Mouse (Mus musculus) lung, embryonic 14.5 days (tissue): ENCODE results near the gene Clasp1. TPM values are rescaled to one million over a fixed set of nuclear protein-coding genes. Genes with fewer than 3 reads are reported as not detected.

ENCODE experiments used
- ATAC-seq: fragments of 200-750 bp; cut with Nextera tagmentation; 2 replicates; pipeline ENCODE4 v1.8.0; 2017; ENCODE audit warnings: mild to moderate bottlenecking, moderate TSS enrichment, moderate library complexity; ENCODE audit not compliant: insufficient read depth
- DNase-seq: peaks from one replicate; pipeline ENCODE4 v3.0.0-alpha.2; 2015
- H3K27ac ChIP-seq: fragments of 300-500 bp; sonication (generic); 2 replicates; pipeline ENCODE4 v1.5.1; 2014; ENCODE audit warnings: low read depth, mild to moderate bottlenecking, moderate library complexity
- H3K27me3 ChIP-seq: fragments of 300-500 bp; sonication (generic); 2 replicates; pipeline ENCODE4 v1.6.1; 2014; ENCODE audit warnings: low read length, control low read depth; ENCODE audit not compliant: insufficient read depth
- H3K36me3 ChIP-seq: fragments of 300-500 bp; sonication (generic); 2 replicates; pipeline ENCODE4 v1.6.1; 2014; ENCODE audit warnings: control low read depth; ENCODE audit not compliant: insufficient read depth
- H3K4me1 ChIP-seq: fragments of 300-500 bp; sonication (generic); 2 replicates; pipeline ENCODE4 v1.6.1; 2014; ENCODE audit warnings: antibody characterized with exemption, control low read depth; ENCODE audit not compliant: insufficient read depth
- H3K4me2 ChIP-seq: fragments of 300-500 bp; sonication (generic); 2 replicates; pipeline ENCODE4 v1.6.1; 2014; ENCODE audit warnings: mild to moderate bottlenecking
- H3K4me3 ChIP-seq: fragments of 300-500 bp; sonication (generic); 2 replicates; pipeline ENCODE4 v1.5.1; 2014; ENCODE audit warnings: low read depth, low read length
- H3K9ac ChIP-seq: fragments of 300-500 bp; sonication (generic); 2 replicates; pipeline ENCODE4 v1.6.1; 2014
- H3K9me3 ChIP-seq: fragments of 300-500 bp; sonication (generic); 2 replicates; pipeline ENCODE4 v1.6.1; 2016; ENCODE audit warnings: low read depth, low read length, control low read depth
- CTCF ChIP-seq: IDR thresholded peaks from 2 replicates; pipeline ENCODE4 v1.5.1; 2016; ENCODE audit warnings: antibody characterized with exemption, low read depth
- WGBS: fragments of 180-500 bp; shearing (Covaris S2); extraction: QIAGEN DNeasy Blood & Tissue Kit; methylation state at CpG from one replicate; pipeline ENCODE4 v1.1.7; 2014; 5-methylcytosine and 5-hydroxymethylcytosine counted together
- polyA plus RNA-seq: library from polyadenylated mRNA; unstranded; fragments of >200 nt; fragmentation: Nextera tagmentation; extraction: Ambion mirVana; gene quantifications from 2 replicates; pipeline ENCODE4 v1.2.1, GENCODE M21; 2014

The Clasp1 gene
- polyA plus RNA-seq, 1 experiment from 2014 or later: 60.7 TPM

DNA sequence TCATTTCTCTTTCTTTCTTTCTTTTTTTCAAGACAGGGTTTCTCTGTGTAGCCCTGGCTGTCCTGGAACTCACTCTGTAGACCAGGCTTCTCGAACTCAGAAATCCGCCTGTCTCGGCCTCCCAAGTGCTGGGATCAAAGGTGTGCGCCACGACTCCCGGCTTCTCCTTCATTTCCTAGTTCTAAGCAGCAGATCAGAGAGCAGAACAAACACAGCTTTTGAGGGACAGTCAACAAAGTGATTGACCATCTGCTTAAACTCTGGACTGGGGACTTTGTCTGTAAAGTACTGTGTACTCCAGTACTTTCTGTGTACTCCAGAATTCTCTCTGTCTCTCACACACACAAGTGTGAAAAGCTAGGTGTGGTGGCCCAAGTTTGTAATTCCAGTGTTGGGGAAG lies 14.1 kb downstream of the Clasp1 start:
- Histone ChIP-seq H3K4me3 (no peak overlapping the region), H3K36me3 (0 out of 2 replicates have a peak, but pooled peaks cover 2% of the 10 kb centered on the region), H3K9ac (no peak overlapping the region), H3K27me3 (no peaks in the 10 kb centered on the region), H3K4me1 (no peaks in the 10 kb centered on the region), H3K27ac (no peak overlapping the region), H3K9me3 (no peaks in the 10 kb centered on the region), H3K4me2 (no peak overlapping the region)
- ATAC-seq: no peak
- TF ChIP-seq CTCF: no peak
- 76% methylated on average over 6 of the region's 6 CpGs for WGBS
- no peak for DNase-seq

- ATAC-seq: no peak
- TF ChIP-seq CTCF: no peak
- H3K4me2 ChIP-seq: no peak overlapping the region
- H3K9ac ChIP-seq: no peak overlapping the region
- H3K9me3 ChIP-seq: no peaks in the 10 kb centered on the region
- no peak overlapping the region for H3K4me3 ChIP-seq
- no peak for DNase-seq
- WGBS: 82% methylated on average over 3 of the region's 3 CpGs
- H3K36me3 ChIP-seq: 0 out of 2 replicates have a peak, but pooled peaks cover 3% of the 10 kb centered on the region
- H3K4me1 ChIP-seq: no peaks in the 10 kb centered on the region
- no peak overlapping the region for H3K27ac ChIP-seq
- no peaks in the 10 kb centered on the region for H3K27me3 ChIP-seq
These were observed 14.6 kb downstream of the Clasp1 start for GRCm38 (mm10) chr1:118403440-118403839.

- no peak for ATAC-seq
- DNase-seq: no peak
These were observed 18.9 kb downstream of the Clasp1 start for GRCm38 (mm10) chr1:118407586-118408250.

DNA sequence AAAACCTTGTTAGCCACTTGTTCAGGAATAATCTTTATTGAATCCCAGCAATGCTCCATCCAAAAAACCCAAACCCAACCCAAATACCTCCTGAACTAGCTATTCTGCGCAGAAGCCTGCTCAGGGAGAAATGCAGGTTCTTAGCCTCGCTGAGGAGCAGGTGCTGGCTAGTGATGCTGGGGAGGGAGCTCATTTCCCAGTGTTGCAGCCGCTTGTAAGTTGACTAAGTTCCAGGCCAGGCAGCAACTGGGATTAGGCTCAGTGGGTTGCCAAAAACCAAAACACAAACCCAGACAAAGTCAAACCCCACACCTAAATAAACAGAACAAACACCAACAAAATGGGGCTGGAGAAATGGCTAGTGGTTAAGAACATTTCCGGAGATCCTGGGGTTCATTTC lies 20.4 kb downstream of the Clasp1 start:
- no peak for TF ChIP-seq CTCF
- H3K9ac ChIP-seq: no peak overlapping the region
- H3K4me2 ChIP-seq: no peak overlapping the region
- H3K9me3 ChIP-seq: no peaks in the 10 kb centered on the region
- WGBS: 80% methylated on average over 4 of the region's 4 CpGs
- H3K4me3 ChIP-seq: no peak overlapping the region
- ATAC-seq: no peak
- no peak overlapping the region for H3K27ac ChIP-seq
- DNase-seq: no peak
- no peaks in the 10 kb centered on the region for H3K4me1 ChIP-seq
- H3K36me3 ChIP-seq: 0 out of 2 replicates have a peak, but pooled peaks cover 7% of the 10 kb centered on the region
- H3K27me3 ChIP-seq: no peaks in the 10 kb centered on the region

More at GRCm38 (mm10) chr1:118407586-118408250, 18.9 kb downstream of the Clasp1 start:
- no peak overlapping the region for H3K4me2 ChIP-seq
- H3K36me3 ChIP-seq: 0 out of 2 replicates have a peak, but pooled peaks cover 7% of the 10 kb centered on the region
- 86% methylated on average over 7 of the region's 7 CpGs for WGBS
- no peaks in the 10 kb centered on the region for H3K27me3 ChIP-seq
- TF ChIP-seq CTCF: no peak
- H3K9ac ChIP-seq: no peak overlapping the region
- no peak overlapping the region for H3K4me3 ChIP-seq
- no peaks in the 10 kb centered on the region for H3K4me1 ChIP-seq
- H3K9me3 ChIP-seq: no peaks in the 10 kb centered on the region
- H3K27ac ChIP-seq: no peak overlapping the region

- Histone ChIP-seq H3K27ac (no peak overlapping the region), H3K4me1 (no peaks in the 10 kb centered on the region), H3K4me3 (no peak overlapping the region), H3K36me3 (0 out of 2 replicates have a peak, but pooled peaks cover 7% of the 10 kb centered on the region), H3K27me3 (no peaks in the 10 kb centered on the region), H3K4me2 (no peak overlapping the region), H3K9me3 (no peaks in the 10 kb centered on the region), H3K9ac (no peak overlapping the region)
- no peak for TF ChIP-seq CTCF
- DNase-seq (no peak), ATAC-seq (no peak)
- 83% methylated on average over 5 of the region's 5 CpGs for WGBS
These were observed 22.0 kb downstream of the Clasp1 start for GRCm38 (mm10) chr1:118410824-118411223.

- 80% methylated on average over 2 of the region's 2 CpGs for WGBS
- ATAC-seq (no peak), DNase-seq (no peak)
- H3K4me1 ChIP-seq: no peaks in the 10 kb centered on the region
- no peak overlapping the region for H3K4me3 ChIP-seq
- H3K27me3 ChIP-seq: no peaks in the 10 kb centered on the region
- H3K4me2 ChIP-seq: no peak overlapping the region
- 0 out of 2 replicates have a peak, but pooled peaks cover 4% of the 10 kb centered on the region for H3K36me3 ChIP-seq
- H3K27ac ChIP-seq: no peak overlapping the region
- H3K9ac ChIP-seq: no peak overlapping the region
- TF ChIP-seq CTCF: no peak
- no peaks in the 10 kb centered on the region for H3K9me3 ChIP-seq
These were observed 24.3 kb downstream of the Clasp1 start for GRCm38 (mm10) chr1:118413169-118413568.

DNA sequence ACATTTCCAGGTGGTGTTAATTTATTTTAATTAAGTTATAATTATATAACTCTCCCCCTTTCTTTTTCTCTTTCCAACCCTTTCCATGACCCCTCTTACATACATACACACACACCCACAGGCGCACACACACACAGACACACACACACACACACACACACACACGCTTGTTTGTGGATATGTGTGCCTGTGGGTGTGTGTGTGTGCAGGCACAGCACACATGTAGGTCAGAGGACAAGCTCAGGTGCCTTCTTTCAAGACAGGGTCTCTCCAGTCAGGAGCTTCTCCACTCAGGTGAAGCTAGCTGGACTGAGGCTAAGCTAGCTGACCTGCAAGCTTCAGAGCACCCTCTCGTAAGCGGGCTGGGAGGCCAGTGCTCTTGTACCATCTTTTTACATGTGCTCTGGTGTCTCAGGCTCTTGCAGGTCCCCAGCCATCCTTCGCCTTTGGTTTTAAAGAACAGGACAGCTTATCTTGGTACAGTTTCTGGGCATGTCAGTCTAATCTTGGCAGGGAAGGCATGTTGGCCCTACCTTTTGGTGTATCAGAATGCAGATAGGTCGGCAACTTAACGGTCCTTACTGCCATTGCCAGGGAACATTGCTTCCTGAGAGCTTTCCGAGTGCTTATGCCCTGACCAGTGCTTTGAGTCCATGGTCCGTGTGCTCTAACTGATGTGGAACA lies 28.3 kb downstream of the Clasp1 start:
- Histone ChIP-seq H3K9ac (no peak overlapping the region), H3K4me1 (no peaks in the 10 kb centered on the region), H3K9me3 (no peaks in the 10 kb centered on the region), H3K27ac (no peak overlapping the region), H3K4me3 (no peak overlapping the region), H3K36me3 (peaks cover 21% of the 10 kb centered on the region), H3K27me3 (no peaks in the 10 kb centered on the region), H3K4me2 (no peak overlapping the region)
- WGBS: 89% methylated on average over 9 of the region's 9 CpGs
- TF ChIP-seq CTCF: no peak
- no peak for ATAC-seq
- DNase-seq: no peak
